Mouse (Mus musculus): ENCODE data around the gene Gm9918. TPM values are rescaled to one million over a fixed set of nuclear protein-coding genes. Genes with fewer than 3 reads are reported as not detected.
A peak's percentile ranks its signal among the peaks of the same experiment; 100 is the strongest.

Gene Gm9918
- polyA plus RNA-seq, 1 experiment: not detected

GRCm38 (mm10) chr15:102249967-102250366, 20.4 kb upstream of the Gm9918 start:
- 80% methylated on average over 9 of the region's 9 CpGs for WGBS
- DNase-seq (ENCODE audit: low read depth in 1 of 2, low spot score in 2 of 2): no peak
- Histone ChIP-seq H3K36me3 (ENCODE audit: control insufficient read depth, insufficient read depth, low read length) (no peaks in the 10 kb centered on the region), H3K27me3 (ENCODE audit: control insufficient read depth, insufficient read depth, low read length) (peaks cover 11% of the 10 kb centered on the region), H3K27ac (ENCODE audit: insufficient read depth, low read length) (no peak overlapping the region), H3K4me1 (ENCODE audit: control insufficient read depth, insufficient read depth, insufficient read length) (peaks cover 7% of the 10 kb centered on the region), H3K4me3 (ENCODE audit: extremely low read depth, insufficient read depth, insufficient read length) (no peak overlapping the region)
- TF ChIP-seq POLR2A (IDR thresholded peaks at IDR 0.05; ENCODE audit: low read depth, low read length) (no peak), CTCF (IDR thresholded peaks at IDR 0.05; ENCODE audit: extremely low read depth, insufficient read depth, insufficient read length, insufficient replicate concordance) (no peak)

GRCm38 (mm10) chr15:102250521-102250920, 19.8 kb upstream of the Gm9918 start:
- Histone ChIP-seq H3K27me3 (ENCODE audit: control insufficient read depth, insufficient read depth, low read length) (peaks cover 11% of the 10 kb centered on the region), H3K27ac (ENCODE audit: insufficient read depth, low read length) (no peak overlapping the region), H3K4me3 (ENCODE audit: extremely low read depth, insufficient read depth, insufficient read length) (no peak overlapping the region), H3K4me1 (ENCODE audit: control insufficient read depth, insufficient read depth, insufficient read length) (peaks cover 7% of the 10 kb centered on the region), H3K36me3 (ENCODE audit: control insufficient read depth, insufficient read depth, low read length) (no peaks in the 10 kb centered on the region)
- TF ChIP-seq CTCF (IDR thresholded peaks at IDR 0.05; ENCODE audit: extremely low read depth, insufficient read depth, insufficient read length, insufficient replicate concordance): no peak
- no peak for TF ChIP-seq POLR2A (IDR thresholded peaks at IDR 0.05; ENCODE audit: low read depth, low read length)
- no peak for DNase-seq (ENCODE audit: low read depth in 1 of 2, low spot score in 2 of 2)
- WGBS: 85% methylated on average over 5 of the region's 5 CpGs

GRCm38 (mm10) chr15:102255547-102256255, 14.7 kb upstream of the Gm9918 start:
- Histone ChIP-seq H3K27me3 (ENCODE audit: control insufficient read depth, insufficient read depth, low read length) (peaks cover 11% of the 10 kb centered on the region), H3K4me1 (ENCODE audit: control insufficient read depth, insufficient read depth, insufficient read length) (peaks cover 3% of the 10 kb centered on the region; the same call in 1 of the 2 replicates), H3K27ac (ENCODE audit: insufficient read depth, low read length) (no peak overlapping the region), H3K36me3 (ENCODE audit: control insufficient read depth, insufficient read depth, low read length) (no peaks in the 10 kb centered on the region), H3K4me3 (ENCODE audit: extremely low read depth, insufficient read depth, insufficient read length) (no peak overlapping the region)
- DNase-seq (ENCODE audit: low read depth in 1 of 2, low spot score in 2 of 2): no peak
- TF ChIP-seq CTCF (IDR thresholded peaks at IDR 0.05; ENCODE audit: extremely low read depth, insufficient read depth, insufficient read length, insufficient replicate concordance) (no peak), POLR2A (IDR thresholded peaks at IDR 0.05; ENCODE audit: low read depth, low read length) (no peak)
- WGBS: 78% methylated on average over 14 of the region's 14 CpGs

GRCm38 (mm10) chr15:102256431-102257201, 13.7 kb upstream of the Gm9918 start:
- peaks cover 11% of the 10 kb centered on the region for H3K27me3 ChIP-seq (ENCODE audit: control insufficient read depth, insufficient read depth, low read length)
- H3K4me3 ChIP-seq (ENCODE audit: extremely low read depth, insufficient read depth, insufficient read length): peak overlapping the region; percentile 59
- 28% methylated on average over 22 of the region's 22 CpGs for WGBS
- DNase-seq (ENCODE audit: low read depth in 1 of 2, low spot score in 2 of 2): no peak
- peaks cover 3% of the 10 kb centered on the region; the same call in 1 of the 2 replicates for H3K4me1 ChIP-seq (ENCODE audit: control insufficient read depth, insufficient read depth, insufficient read length)
- TF ChIP-seq CTCF (IDR thresholded peaks at IDR 0.05; ENCODE audit: extremely low read depth, insufficient read depth, insufficient read length, insufficient replicate concordance): no peak
- TF ChIP-seq POLR2A (IDR thresholded peaks at IDR 0.05; ENCODE audit: low read depth, low read length): no peak
- H3K36me3 ChIP-seq (ENCODE audit: control insufficient read depth, insufficient read depth, low read length): no peaks in the 10 kb centered on the region
- H3K27ac ChIP-seq (ENCODE audit: insufficient read depth, low read length): no peak overlapping the region; the same call in 1 of the 2 replicates

- peaks cover 3% of the 10 kb centered on the region; the same call in 1 of the 2 replicates for H3K4me1 ChIP-seq (ENCODE audit: control insufficient read depth, insufficient read depth, insufficient read length)
- WGBS: 4% methylated on average over 43 of the region's 46 CpGs
- TF ChIP-seq CTCF (IDR thresholded peaks at IDR 0.05; ENCODE audit: extremely low read depth, insufficient read depth, insufficient read length, insufficient replicate concordance): no peak
- TF ChIP-seq POLR2A (IDR thresholded peaks at IDR 0.05; ENCODE audit: low read depth, low read length): no peak
- no peak for DNase-seq (ENCODE audit: low read depth in 1 of 2, low spot score in 2 of 2)
- H3K27ac ChIP-seq (ENCODE audit: insufficient read depth, low read length): peak within 1 kb of the TSS; percentile 8; the same call in 1 of the 2 replicates
- H3K36me3 ChIP-seq (ENCODE audit: control insufficient read depth, insufficient read depth, low read length): no peaks in the 10 kb centered on the region
- H3K27me3 ChIP-seq (ENCODE audit: control insufficient read depth, insufficient read depth, low read length): peaks cover 11% of the 10 kb centered on the region
- H3K4me3 ChIP-seq (ENCODE audit: extremely low read depth, insufficient read depth, insufficient read length): peak within 1 kb of the TSS; percentile 59
Measured at GRCm38 (mm10) chr15:102257202-102258075, 12.9 kb upstream of the Gm9918 start, which contains the start of gene Rarg. TSS of gene Rarg (minus strand) at chr15:102257517.

- WGBS: 58% methylated on average over 12 of the region's 12 CpGs
Measured at GRCm38 (mm10) chr15:102258076-102258470, 12.3 kb upstream of the Gm9918 start.

More at GRCm38 (mm10) chr15:102258076-102258470, 12.3 kb upstream of the Gm9918 start:
- no peak overlapping the region; the same call in 1 of the 2 replicates for H3K4me3 ChIP-seq (ENCODE audit: extremely low read depth, insufficient read depth, insufficient read length)
- peaks cover 11% of the 10 kb centered on the region for H3K27me3 ChIP-seq (ENCODE audit: control insufficient read depth, insufficient read depth, low read length)
- H3K27ac ChIP-seq (ENCODE audit: insufficient read depth, low read length): 0 out of 2 replicates have a peak overlapping the region, but pooled peaks have one; percentile 8
- H3K4me1 ChIP-seq (ENCODE audit: control insufficient read depth, insufficient read depth, insufficient read length): peaks cover 5% of the 10 kb centered on the region
- no peaks in the 10 kb centered on the region for H3K36me3 ChIP-seq (ENCODE audit: control insufficient read depth, insufficient read depth, low read length)
- no peak for DNase-seq (ENCODE audit: low read depth in 1 of 2, low spot score in 2 of 2)
- no peak for TF ChIP-seq CTCF (IDR thresholded peaks at IDR 0.05; ENCODE audit: extremely low read depth, insufficient read depth, insufficient read length, insufficient replicate concordance)
- TF ChIP-seq POLR2A (IDR thresholded peaks at IDR 0.05; ENCODE audit: low read depth, low read length): no peak
